Mouse (Mus musculus): ENCODE measurements at regions not wholly inside any gene's neighbourhood (a gene's known extent, or its start where the extent isn't known, plus 50 kb on each side); places are given as distances from the start of the nearest gene placed in this dataset.

- H3K27me3 ChIP-seq (replicated peaks), result no peaks in the 10 kb centered on the region
- H3K4me3 ChIP-seq (replicated peaks in 1 of 3; ENCODE audit: low read depth in 2 of 3, low read length in 2 of 3, poor library complexity in 1 of 3), result no peak overlapping the region
- TF ChIP-seq JUND (conservative IDR thresholded peaks at IDR 0.05; ENCODE audit: low read depth, low read length), result no peak
- peaks cover 18 to 20% of the 10 kb centered on the region in 2 experiments for H3K4me1 ChIP-seq (ENCODE audit: control insufficient read depth in 1 of 2, insufficient read depth in 2 of 2)
- dilution Hi-C loops (cut with MboI; ENCODE audit: extremely low pct_ligation_motif_present, extremely low pct_unique_long_range_greater_than_20kb, low sequenced_read_pairs) (no loop called here), in situ Hi-C loops (cut with MboI; ENCODE audit: low pct_ligation_motif_present, low pct_unique_long_range_greater_than_20kb, low sequenced_read_pairs) (no loop called here)
- no peak overlapping the region for H3K9ac ChIP-seq (ENCODE audit: insufficient read depth, low read depth)
- H3K27ac ChIP-seq (ENCODE audit: insufficient read depth, low read depth), result no peak overlapping the region
- H3K36me3 ChIP-seq (replicated peaks in 1 of 2; ENCODE audit: control insufficient read depth in 1 of 2, insufficient read depth in 1 of 2, low read length in 1 of 2), result no peaks in the 10 kb centered on the region
- H3K4me2 ChIP-seq (ENCODE audit: insufficient read depth, low read depth, poor library complexity, severe bottlenecking), result no peak overlapping the region
- no peak for DNase-seq (ENCODE audit: extremely low read depth)
- H3K9me3 ChIP-seq (replicated peaks; ENCODE audit: low read length), result no peaks in the 10 kb centered on the region
- no peaks in the 10 kb centered on the region for H3K79me2 ChIP-seq (replicated peaks; ENCODE audit: control insufficient read depth, extremely low read depth, insufficient read depth, poor library complexity, severe bottlenecking)
Observed at GRCm38 (mm10) chr16:29771728-29772608, 192.8 kb downstream of the Opa1 start.

DNA sequence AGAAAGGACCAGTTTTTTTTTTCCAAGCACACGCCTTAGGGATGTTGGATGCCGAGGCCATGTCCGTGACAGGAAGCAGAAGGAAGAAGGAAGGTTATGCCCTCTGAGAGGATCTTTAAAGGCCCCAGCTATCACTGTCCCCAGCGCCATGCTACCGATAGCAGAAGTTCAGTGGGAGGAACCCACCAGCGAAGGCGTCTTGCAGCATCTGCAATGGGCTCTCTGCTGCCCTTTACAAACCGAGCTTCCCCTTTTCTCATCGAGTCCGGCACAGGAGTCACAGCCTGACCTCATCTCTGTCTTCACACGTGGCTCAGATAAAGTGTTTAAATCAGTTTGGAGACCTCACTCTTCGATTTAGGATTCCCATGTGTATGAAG, 193.5 kb downstream of the Opa1 start:
- Histone ChIP-seq H3K4me2 (ENCODE audit: insufficient read depth, low read depth, poor library complexity, severe bottlenecking) (no peak overlapping the region), H3K79me2 (replicated peaks; ENCODE audit: control insufficient read depth, extremely low read depth, insufficient read depth, poor library complexity, severe bottlenecking) (no peaks in the 10 kb centered on the region), H3K27ac (ENCODE audit: insufficient read depth, low read depth) (no peak overlapping the region), H3K36me3 (replicated peaks in 1 of 2; ENCODE audit: control insufficient read depth in 1 of 2, insufficient read depth in 1 of 2, low read length in 1 of 2) (no peaks in the 10 kb centered on the region), H3K9me3 (replicated peaks; ENCODE audit: low read length) (no peaks in the 10 kb centered on the region), H3K4me3 (replicated peaks in 1 of 3; ENCODE audit: low read depth in 2 of 3, low read length in 2 of 3, poor library complexity in 1 of 3) (no peak overlapping the region), H3K9ac (ENCODE audit: insufficient read depth, low read depth) (no peak overlapping the region), H3K27me3 (replicated peaks) (no peaks in the 10 kb centered on the region), H3K4me1 (ENCODE audit: control insufficient read depth in 1 of 2, insufficient read depth in 2 of 2) (peaks cover 18 to 20% of the 10 kb centered on the region in 2 experiments)
- in situ Hi-C loops (cut with MboI; ENCODE audit: low pct_ligation_motif_present, low pct_unique_long_range_greater_than_20kb, low sequenced_read_pairs), result no loop called here
- no peak for DNase-seq (ENCODE audit: extremely low read depth)
- TF ChIP-seq USF1 (IDR thresholded peaks at IDR 0.05; ENCODE audit: low read depth, low read length), result no peak
- no peak for TF ChIP-seq CHD1 (IDR thresholded peaks at IDR 0.05; ENCODE audit: low read depth, low read length)
- TF ChIP-seq MAX (IDR thresholded peaks at IDR 0.05; ENCODE audit: low read length), result no peak
- no peak for TF ChIP-seq RCOR1 (conservative IDR thresholded peaks at IDR 0.05; ENCODE audit: low read depth, low read length)
- no peak for TF ChIP-seq UBTF (IDR thresholded peaks at IDR 0.05; ENCODE audit: low read depth, low read length)
- no peak for TF ChIP-seq ZNF384 (IDR thresholded peaks at IDR 0.05; ENCODE audit: low read depth, low read length)
- TF ChIP-seq JUND (conservative IDR thresholded peaks at IDR 0.05; ENCODE audit: low read depth, low read length), result no peak
- no peak for TF ChIP-seq GABPA (IDR thresholded peaks at IDR 0.05; ENCODE audit: insufficient replicate concordance, low read depth, low read length)
- TF ChIP-seq MXI1 (IDR thresholded peaks at IDR 0.05; ENCODE audit: low read depth, low read length), result no peak
- no peak for TF ChIP-seq ETS1 (conservative IDR thresholded peaks at IDR 0.05; ENCODE audit: low read depth, low read length)
- no peak for TF ChIP-seq PAX5 (IDR thresholded peaks at IDR 0.05; ENCODE audit: low read length)
- TF ChIP-seq NELFE (IDR thresholded peaks at IDR 0.05; ENCODE audit: low read depth, low read length), result no peak
- no peak for TF ChIP-seq E2F4 (IDR thresholded peaks at IDR 0.05; ENCODE audit: insufficient replicate concordance, low read depth, low read length)
- no peak for TF ChIP-seq HCFC1 (IDR thresholded peaks at IDR 0.05; ENCODE audit: low read depth, low read length)
- no peak for TF ChIP-seq MAZ (IDR thresholded peaks at IDR 0.05; ENCODE audit: low read depth, low read length)
- no peak for TF ChIP-seq CTCF (conservative IDR thresholded peaks at IDR 0.05 in 1 of 2, IDR thresholded peaks at IDR 0.05 in 1 of 2; ENCODE audit: low read depth in 2 of 2, low read length in 2 of 2)
- dilution Hi-C loops (cut with MboI; ENCODE audit: extremely low pct_ligation_motif_present, extremely low pct_unique_long_range_greater_than_20kb, low sequenced_read_pairs), result no loop called here

All from CH12.LX (cell line).